Mouse (Mus musculus) brain, embryonic 14.5 days (tissue): ENCODE results near the gene Prr5.

Experiments
- CTCF ChIP-seq: fragments of 200-500 bp; IDR thresholded peaks from 2 replicates; pipeline ENCODE4 v1.5.1; 2012; ENCODE audit warnings: inconsistent platforms, mild to moderate bottlenecking, moderate library complexity, borderline replicate concordance; ENCODE audit not compliant: insufficient read depth, insufficient read length; ENCODE audit errors: extremely low read depth
- POLR2A ChIP-seq: fragments of 200-500 bp; IDR thresholded peaks from 2 replicates; pipeline ENCODE4 v1.6.1; 2012; ENCODE audit warnings: mild to moderate bottlenecking, inconsistent platforms, borderline replicate concordance; ENCODE audit not compliant: poor library complexity, insufficient read depth, insufficient read length, severe bottlenecking; ENCODE audit errors: extremely low read depth

DNA sequence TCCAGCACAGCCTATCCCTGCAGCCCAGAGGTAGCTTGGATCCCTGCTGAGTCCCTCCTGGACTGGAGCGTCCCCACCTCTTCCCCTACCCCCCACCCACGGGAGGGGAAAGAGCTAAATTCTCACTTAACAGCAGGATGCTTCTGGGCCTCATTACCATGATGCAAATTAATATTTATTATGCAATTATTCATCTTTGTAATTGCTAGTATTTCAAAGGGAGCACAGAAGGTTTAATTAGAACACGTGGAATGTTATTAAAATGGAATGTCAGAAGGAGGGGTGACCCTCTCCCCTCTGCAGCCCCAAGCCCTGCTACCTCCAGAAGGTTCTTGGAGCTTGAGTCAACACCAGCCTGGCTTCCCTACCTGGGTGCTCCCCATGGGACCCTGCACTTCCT, 49.4 kb upstream of the Prr5 start:
- no peak for TF ChIP-seq POLR2A
- no peak for TF ChIP-seq CTCF
